Mouse (Mus musculus) gastrocnemius, adult 2 months (tissue): ENCODE data around the gene Ctnna2. TPM values are rescaled to one million over a fixed set of nuclear protein-coding genes. Genes with fewer than 3 reads are reported as not detected.

Source experiments
- DNase-seq: peaks from one replicate; pipeline ENCODE4 v3.0.0; 2022
- H3K27ac ChIP-seq: fragments of 200-600 bp; 2 replicates; pipeline ENCODE4 v1.8.1; 2022; ENCODE audit warnings: mild to moderate bottlenecking
- H3K4me3 ChIP-seq: fragments of 200-600 bp; 2 replicates; pipeline ENCODE4 v1.8.1; 2022; ENCODE audit warnings: mild to moderate bottlenecking, moderate library complexity
- CTCF ChIP-seq: fragments of 200-600 bp; IDR thresholded peaks from 2 replicates; pipeline ENCODE4 v1.8.1; 2022; ENCODE audit warnings: antibody characterized with exemption, mild to moderate bottlenecking, moderate library complexity
- intact Hi-C: fragments of 180-260 bp; cut with DNase I; formaldehyde crosslinking; loops from one replicate; pipeline ENCODE4 v1.15.1; 2025
- total RNA-seq, 2 experiments: library from RNA; stranded (reverse); gene quantifications; 2 replicates each; pipeline ENCODE4 v1.2.3; 2021

The Ctnna2 gene
- total RNA-seq, 2 experiments from 2014 or later: not detected

DNA sequence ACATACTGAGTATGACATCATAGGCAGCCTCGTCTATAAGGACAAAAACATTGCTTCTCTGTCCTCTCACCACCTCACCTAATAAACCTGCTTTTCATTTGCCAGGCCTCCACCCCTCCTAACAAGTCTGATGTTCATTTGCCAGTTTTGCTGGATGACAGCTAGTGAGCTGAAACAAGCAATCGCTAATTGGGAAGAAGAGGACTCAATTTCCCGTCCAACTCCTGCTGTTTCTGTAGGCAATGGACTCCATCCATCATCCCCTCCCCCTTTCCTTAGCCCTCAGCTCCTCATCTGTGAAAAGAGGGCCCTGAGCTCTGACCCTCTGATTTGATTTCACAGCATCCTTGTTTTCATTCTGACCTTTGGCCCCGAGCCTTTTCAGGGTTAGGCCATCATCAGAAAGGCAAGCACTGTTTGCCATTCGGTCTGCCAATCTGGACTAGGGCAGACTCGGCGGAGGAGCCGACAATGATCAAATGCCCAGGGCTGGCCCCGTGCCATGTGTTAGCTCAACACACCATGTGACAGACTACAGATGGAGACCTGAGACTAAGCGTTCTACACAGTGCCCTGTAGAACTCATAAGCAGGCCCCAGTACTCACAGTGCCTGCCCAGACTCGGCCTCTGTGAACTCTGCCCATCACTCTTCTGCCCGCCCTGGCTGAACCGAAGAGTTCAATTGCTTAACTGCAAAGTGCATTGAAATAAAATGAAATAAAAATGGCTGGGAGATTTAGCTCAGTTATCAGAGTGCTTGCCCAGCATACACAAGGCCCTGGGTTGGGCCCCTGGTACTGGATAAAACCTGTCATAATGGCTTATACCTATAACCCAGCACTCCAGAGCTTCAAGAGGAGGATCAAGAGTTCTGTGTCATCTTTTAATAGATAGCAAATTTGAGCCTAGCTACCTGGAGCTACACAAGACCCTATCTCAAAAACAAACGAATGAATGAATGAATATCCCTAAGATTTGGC is 903.8 kb downstream of the Ctnna2 start:
- DNase-seq: peak; percentile 31
- Histone ChIP-seq H3K4me3 (no peak overlapping the region), H3K27ac (no peak overlapping the region)
- intact Hi-C loops: no loop called here
- no peak for TF ChIP-seq CTCF

GRCm38 (mm10) chr6:77069595-77069994 is 909.9 kb downstream of the Ctnna2 start:
- no peak for TF ChIP-seq CTCF
- Histone ChIP-seq H3K4me3 (no peak overlapping the region), H3K27ac (no peak overlapping the region)
- DNase-seq: no peak
- intact Hi-C loops: no loop called here

DNA sequence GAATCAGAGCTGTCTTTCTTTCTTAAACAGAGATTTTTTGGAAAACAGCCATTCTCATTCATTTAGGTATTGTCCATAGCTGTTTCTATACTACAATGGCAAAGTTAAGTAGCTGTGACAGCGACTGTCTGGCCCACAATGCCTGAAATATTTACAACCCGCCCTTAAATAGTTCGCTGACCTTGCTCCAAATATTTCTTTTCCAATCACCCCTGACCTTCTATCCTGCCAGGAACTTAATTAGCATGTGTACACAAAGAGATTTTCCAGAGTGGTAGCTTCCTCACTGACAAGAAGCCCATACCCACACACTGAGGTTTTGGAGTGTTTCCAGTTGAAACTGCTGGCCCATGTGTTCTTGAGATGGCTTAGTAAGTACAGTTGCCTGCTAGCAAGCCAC is 928.8 kb downstream of the Ctnna2 start:
- DNase-seq: no peak
- Histone ChIP-seq H3K4me3 (no peak overlapping the region), H3K27ac (no peak overlapping the region)
- intact Hi-C loops: no loop called here
- no peak for TF ChIP-seq CTCF

DNA sequence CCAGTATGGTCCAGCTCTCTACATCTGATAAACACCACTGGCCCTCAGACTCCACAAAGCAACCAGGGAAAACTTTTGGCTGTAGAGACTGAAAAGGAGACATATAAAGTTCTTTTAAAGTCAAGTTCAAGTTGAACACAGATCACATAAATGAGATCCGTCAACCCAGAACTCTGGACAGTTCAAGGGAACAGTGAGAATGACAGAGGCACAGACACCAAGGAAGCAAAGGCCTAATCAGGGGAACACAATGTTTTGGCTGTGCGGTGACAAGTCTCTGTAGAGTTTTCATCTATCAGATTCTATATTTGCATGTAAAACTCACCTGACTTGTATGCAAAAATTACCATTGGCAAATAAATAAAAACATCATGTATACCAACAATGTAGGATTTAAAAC is 929.3 kb downstream of the Ctnna2 start:
- DNase-seq: no peak
- no peak for TF ChIP-seq CTCF
- intact Hi-C loops: no loop called here
- Histone ChIP-seq H3K4me3 (no peak overlapping the region), H3K27ac (no peak overlapping the region)

DNA sequence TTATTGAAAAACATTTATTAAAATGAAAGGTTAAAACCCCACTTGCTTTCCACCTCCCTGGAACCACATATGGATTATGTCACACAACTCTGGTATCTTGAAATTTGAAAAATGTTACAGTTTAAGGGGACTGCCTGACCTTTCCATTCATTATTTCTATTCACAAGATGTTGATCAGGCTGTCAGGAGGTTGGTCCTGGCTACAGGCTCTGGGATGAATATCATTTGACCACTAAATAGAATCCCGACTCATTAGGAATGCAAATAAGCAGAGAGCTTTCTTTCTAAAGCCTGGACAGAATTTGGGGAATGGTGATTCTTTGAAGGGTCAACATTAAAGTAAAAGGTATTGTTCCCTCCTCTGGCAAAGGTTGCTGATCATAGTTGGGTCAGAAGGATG is 931.9 kb downstream of the Ctnna2 start:
- no peak overlapping the region for H3K27ac ChIP-seq
- intact Hi-C loops: no loop called here
- DNase-seq: no peak
- TF ChIP-seq CTCF: no peak
- H3K4me3 ChIP-seq: no peak overlapping the region

DNA sequence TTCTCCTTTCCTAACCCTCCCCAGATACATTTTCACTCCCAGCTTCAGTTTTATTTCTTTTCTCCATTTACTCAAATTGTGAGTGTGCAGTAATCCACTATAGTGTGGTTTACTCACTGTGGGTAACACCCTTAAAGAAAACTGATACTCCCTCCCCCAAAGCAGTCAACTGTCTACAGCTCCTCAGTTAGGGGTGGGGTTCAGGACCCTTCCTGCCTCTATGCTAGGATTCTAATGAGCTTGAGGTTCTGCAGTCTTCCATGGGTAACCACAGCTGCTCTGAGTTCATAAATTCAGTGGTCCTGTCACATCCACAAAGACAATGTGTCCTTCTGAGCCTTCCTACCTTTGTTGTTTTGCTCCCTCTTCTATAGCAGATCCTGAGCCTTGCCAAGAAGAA is 954.4 kb downstream of the Ctnna2 start:
- TF ChIP-seq CTCF: no peak
- no peak overlapping the region for H3K27ac ChIP-seq
- no peak for DNase-seq
- H3K4me3 ChIP-seq: no peak overlapping the region
- intact Hi-C loops: no loop called here

DNA sequence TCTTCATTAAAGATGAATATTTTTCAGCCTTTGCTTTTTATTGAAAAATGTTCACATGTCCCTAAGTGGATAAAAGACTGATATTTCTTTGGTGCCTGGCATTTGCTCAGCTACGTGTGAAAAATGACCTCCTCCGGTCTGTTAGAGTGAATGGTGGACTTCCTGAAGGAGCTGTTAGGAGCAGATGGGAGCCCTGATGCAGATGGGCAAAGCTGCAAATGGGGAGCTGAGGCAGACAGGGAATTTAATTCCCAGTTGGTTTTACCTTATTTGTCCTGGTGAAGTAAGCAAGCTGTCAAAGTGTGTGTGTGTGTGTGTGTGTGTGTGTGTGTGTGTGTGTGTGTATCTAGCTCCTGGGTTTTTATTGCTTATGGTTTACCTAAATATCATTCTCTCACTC is 966.3 kb downstream of the Ctnna2 start:
- DNase-seq: no peak
- intact Hi-C loops: no loop called here
- no peak overlapping the region for H3K4me3 ChIP-seq
- no peak for TF ChIP-seq CTCF
- H3K27ac ChIP-seq: no peak overlapping the region

DNA sequence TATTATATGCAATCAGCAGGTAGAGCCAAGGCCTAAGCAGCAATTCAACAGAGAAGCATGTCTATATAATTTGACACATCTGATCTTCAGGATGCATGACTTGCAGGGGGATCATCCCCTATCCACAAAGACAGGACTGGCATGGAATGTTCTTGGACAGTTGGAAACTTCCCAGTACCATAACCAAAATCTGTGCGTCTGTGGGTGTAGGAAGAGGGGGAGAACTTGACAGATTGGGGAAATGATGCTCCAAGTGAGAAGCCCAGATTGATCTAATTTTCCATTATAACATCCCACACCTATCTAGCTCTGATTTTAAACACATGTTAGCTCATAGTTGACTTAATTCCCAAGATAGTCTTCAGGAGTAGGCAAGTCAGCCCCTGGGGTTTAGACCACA is 968.5 kb downstream of the Ctnna2 start:
- no peak overlapping the region for H3K27ac ChIP-seq
- TF ChIP-seq CTCF: no peak
- H3K4me3 ChIP-seq: no peak overlapping the region
- intact Hi-C loops: no loop called here
- DNase-seq: no peak

GRCm38 (mm10) chr6:76992128-76992527 is 987.4 kb downstream of the Ctnna2 start:
- DNase-seq: no peak
- no peak for TF ChIP-seq CTCF
- Histone ChIP-seq H3K4me3 (no peak overlapping the region), H3K27ac (no peak overlapping the region)
- intact Hi-C loops: no loop called here

- no peak for DNase-seq
- no peak for TF ChIP-seq CTCF
- intact Hi-C loops: no loop called here
These were observed 994.7 kb downstream of the Ctnna2 start for GRCm38 (mm10) chr6:76984773-76985172.

GRCm38 (mm10) chr6:76981651-76982050 is 997.8 kb downstream of the Ctnna2 start:
- intact Hi-C loops: no loop called here
- no peak overlapping the region for H3K27ac ChIP-seq
- TF ChIP-seq CTCF: no peak
- no peak for DNase-seq
- H3K4me3 ChIP-seq: no peak overlapping the region

More at GRCm38 (mm10) chr6:76984773-76985172, 994.7 kb downstream of the Ctnna2 start:
- no peak overlapping the region for H3K27ac ChIP-seq
- H3K4me3 ChIP-seq: no peak overlapping the region

GRCm38 (mm10) chr6:76979247-76979850 is 1000.1 kb downstream of the Ctnna2 start:
- TF ChIP-seq CTCF: no peak
- Histone ChIP-seq H3K4me3 (no peak overlapping the region), H3K27ac (no peak overlapping the region)
- intact Hi-C loops: no loop called here
- no peak for DNase-seq

GRCm38 (mm10) chr6:76977817-76978216 is 1001.7 kb downstream of the Ctnna2 start:
- intact Hi-C loops: no loop called here
- no peak for TF ChIP-seq CTCF
- H3K27ac ChIP-seq: no peak overlapping the region

More at GRCm38 (mm10) chr6:76977817-76978216, 1001.7 kb downstream of the Ctnna2 start:
- DNase-seq: no peak
- no peak overlapping the region for H3K4me3 ChIP-seq
